Mouse (Mus musculus) lung, postnatal 0 days (tissue): ENCODE results near the gene Gm11146. TPM values are rescaled to one million over a fixed set of nuclear protein-coding genes. Genes with fewer than 3 reads are reported as not detected.

ENCODE experiments used
- ATAC-seq: fragments of 200-750 bp; cut with Nextera tagmentation; 2 replicates; pipeline ENCODE4 v1.8.0; 2017; ENCODE audit warnings: moderate library complexity
- DNase-seq: peaks from one replicate; pipeline ENCODE4 v3.0.0-alpha.2; 2016; ENCODE audit warnings: low spot score
- H3K27ac ChIP-seq: fragments of 300-500 bp; sonication (generic); 2 replicates; pipeline ENCODE4 v1.5.1; 2014; ENCODE audit warnings: antibody characterized with exemption, mild to moderate bottlenecking, low read length, mixed read lengths
- H3K27me3 ChIP-seq: fragments of 300-500 bp; sonication (generic); replicated peaks from 2 replicates; pipeline ENCODE4 v1.6.1; 2014; ENCODE audit warnings: low read length, mixed read lengths; ENCODE audit not compliant: insufficient read depth
- H3K36me3 ChIP-seq: fragments of 300-500 bp; sonication (generic); 2 replicates; pipeline ENCODE4 v1.6.1; 2014; ENCODE audit warnings: low read length, mixed read lengths; ENCODE audit not compliant: insufficient read depth
- H3K4me1 ChIP-seq: fragments of 300-500 bp; sonication (generic); 2 replicates; pipeline ENCODE4 v1.6.1; 2014; ENCODE audit warnings: antibody characterized with exemption, low read depth, low read length, mixed read lengths; ENCODE audit not compliant: insufficient read depth
- H3K4me2 ChIP-seq: fragments of 300-500 bp; sonication (generic); replicated peaks from 2 replicates; pipeline ENCODE4 v1.6.1; 2014; ENCODE audit warnings: low read depth, mild to moderate bottlenecking, low read length, moderate library complexity, mixed read lengths
- H3K4me3 ChIP-seq: fragments of 300-500 bp; sonication (generic); 2 replicates; pipeline ENCODE4 v1.5.1; 2014; ENCODE audit warnings: low read depth, low read length
- H3K9ac ChIP-seq: fragments of 300-500 bp; sonication (generic); replicated peaks from 2 replicates; pipeline ENCODE4 v1.6.1; 2014; ENCODE audit warnings: low read depth, mild to moderate bottlenecking
- H3K9me3 ChIP-seq: fragments of 300-500 bp; sonication (generic); 2 replicates; pipeline ENCODE4 v1.6.1; 2016; ENCODE audit warnings: low read length, mixed read lengths
- CTCF ChIP-seq: IDR thresholded peaks from 2 replicates; pipeline ENCODE4 v1.5.1; 2016; ENCODE audit warnings: antibody characterized with exemption, mild to moderate bottlenecking
- EP300 ChIP-seq: IDR thresholded peaks from 2 replicates; pipeline ENCODE4 v1.6.1; 2016; ENCODE audit warnings: antibody characterized with exemption, mild to moderate bottlenecking, control low read depth
- WGBS: fragments of 180-500 bp; shearing (Covaris S2); extraction: QIAGEN DNeasy Blood & Tissue Kit; methylation state at CpG from one replicate; pipeline ENCODE4 v1.1.7; 2014; 5-methylcytosine and 5-hydroxymethylcytosine counted together
- polyA plus RNA-seq: library from polyadenylated mRNA; unstranded; fragments of >200 nt; fragmentation: Nextera tagmentation; extraction: Ambion mirVana; gene quantifications from 2 replicates; pipeline ENCODE4 v1.2.1, GENCODE M21; 2015

Gm11146 gene
- polyA plus RNA-seq, 1 experiment from 2014 or later: not detected

- Histone ChIP-seq H3K27ac (peak overlapping the region; percentile 54), H3K9ac (peak overlapping the region; percentile 50), H3K27me3 (no peaks in the 10 kb centered on the region), H3K36me3 (no peaks in the 10 kb centered on the region), H3K9me3 (no peaks in the 10 kb centered on the region), H3K4me2 (peak overlapping the region; percentile 77), H3K4me3 (peak overlapping the region; percentile 50), H3K4me1 (no peaks in the 10 kb centered on the region)
- DNase-seq: peak; percentile 70
- ATAC-seq: peak; percentile 83
- WGBS: 3% methylated on average over 31 of the region's 31 CpGs
- TF ChIP-seq CTCF (no peak), EP300 (no peak)
Measured at GRCm38 (mm10) chr16:77643871-77644720, 42.2 kb upstream of the Gm11146 start.

GRCm38 (mm10) chr16:77643036-77643870 is 41.4 kb upstream of the Gm11146 start:
- ATAC-seq (peak; percentile 34; the same call in 1 of the 2 replicates), DNase-seq (peak; percentile 80)
- Histone ChIP-seq H3K9me3 (no peaks in the 10 kb centered on the region), H3K36me3 (no peaks in the 10 kb centered on the region), H3K27me3 (no peaks in the 10 kb centered on the region), H3K4me3 (peak overlapping the region; percentile 50), H3K27ac (peak overlapping the region; percentile 54; the same call in 1 of the 2 replicates), H3K4me1 (no peaks in the 10 kb centered on the region), H3K9ac (peak overlapping the region; percentile 50), H3K4me2 (peak overlapping the region; percentile 77)
- WGBS: 66% methylated on average over 14 of the region's 14 CpGs
- TF ChIP-seq CTCF (no peak), EP300 (no peak)

GRCm38 (mm10) chr16:77636497-77636896 is 34.6 kb upstream of the Gm11146 start:
- DNase-seq: peak; percentile 47
- H3K27me3 ChIP-seq: no peaks in the 10 kb centered on the region
- 46% methylated on average over 6 of the region's 6 CpGs for WGBS
- H3K9ac ChIP-seq: no peak overlapping the region
- peak overlapping the region; percentile 17; the same call in 1 of the 2 replicates for H3K4me2 ChIP-seq
- H3K36me3 ChIP-seq: no peaks in the 10 kb centered on the region
- H3K9me3 ChIP-seq: no peaks in the 10 kb centered on the region
- no peaks in the 10 kb centered on the region for H3K4me1 ChIP-seq
- H3K4me3 ChIP-seq: no peak overlapping the region
- TF ChIP-seq CTCF: no peak
- no peak for TF ChIP-seq EP300
- H3K27ac ChIP-seq: no peak overlapping the region
- peak; percentile 47 for ATAC-seq

- no peak for TF ChIP-seq CTCF
- no peak for TF ChIP-seq EP300
Measured at GRCm38 (mm10) chr16:77632315-77632881, 30.5 kb upstream of the Gm11146 start.

GRCm38 (mm10) chr16:77622681-77623080 is 20.8 kb upstream of the Gm11146 start:
- no peak for DNase-seq
- Histone ChIP-seq H3K4me1 (no peaks in the 10 kb centered on the region), H3K27ac (no peak overlapping the region), H3K9ac (no peak overlapping the region), H3K4me3 (no peak overlapping the region), H3K4me2 (no peak overlapping the region), H3K27me3 (no peaks in the 10 kb centered on the region), H3K36me3 (no peaks in the 10 kb centered on the region), H3K9me3 (no peaks in the 10 kb centered on the region)
- TF ChIP-seq EP300 (no peak), CTCF (no peak)
- no peak for ATAC-seq
- 60% methylated on average over 5 of the region's 5 CpGs for WGBS

More at GRCm38 (mm10) chr16:77632315-77632881, 30.5 kb upstream of the Gm11146 start:
- Histone ChIP-seq H3K27me3 (no peaks in the 10 kb centered on the region), H3K4me1 (no peaks in the 10 kb centered on the region), H3K4me2 (no peak overlapping the region), H3K36me3 (no peaks in the 10 kb centered on the region), H3K9ac (no peak overlapping the region), H3K9me3 (no peaks in the 10 kb centered on the region), H3K27ac (no peak overlapping the region), H3K4me3 (no peak overlapping the region)
- WGBS: 88% methylated on average over 6 of the region's 6 CpGs
- DNase-seq (no peak), ATAC-seq (no peak)

GRCm38 (mm10) chr16:77602581-77602980 is 687 bp upstream of the Gm11146 start:
- no peak overlapping the region for H3K4me3 ChIP-seq
- no peak overlapping the region for H3K9ac ChIP-seq
- 81% methylated on average over 2 of the region's 2 CpGs for WGBS
- peak; percentile 24 for DNase-seq
- H3K27ac ChIP-seq: no peak overlapping the region
- peak; percentile 25; the same call in 1 of the 2 replicates for ATAC-seq
- no peaks in the 10 kb centered on the region for H3K27me3 ChIP-seq
- TF ChIP-seq EP300: no peak
- TF ChIP-seq CTCF: no peak
- no peaks in the 10 kb centered on the region for H3K4me1 ChIP-seq
- no peaks in the 10 kb centered on the region for H3K36me3 ChIP-seq
- no peak overlapping the region for H3K4me2 ChIP-seq
- no peaks in the 10 kb centered on the region for H3K9me3 ChIP-seq
